Mouse (Mus musculus) forebrain, embryonic 10.5 days (tissue): ENCODE data around the gene Hes1. TPM values are rescaled to one million over a fixed set of nuclear protein-coding genes. Genes with fewer than 3 reads are reported as not detected.

ENCODE experiments used
- DNase-seq: peaks from one replicate; pipeline ENCODE4 v3.0.0-alpha.2; 2017; ENCODE audit warnings: low spot score; ENCODE audit errors: extremely low spot score
- H3K27ac ChIP-seq: fragments of 300-500 bp; sonication (generic); 2 replicates; pipeline ENCODE4 v1.5.1; 2016; ENCODE audit warnings: mild to moderate bottlenecking
- H3K27me3 ChIP-seq: fragments of 300-500 bp; sonication (generic); 2 replicates; pipeline ENCODE4 v1.6.1; 2016; ENCODE audit warnings: mild to moderate bottlenecking; ENCODE audit not compliant: poor library complexity, severe bottlenecking
- H3K36me3 ChIP-seq: fragments of 300-500 bp; sonication (generic); replicated peaks from 2 replicates; pipeline ENCODE4 v1.6.1; 2016; ENCODE audit warnings: mild to moderate bottlenecking, moderate library complexity
- H3K4me1 ChIP-seq: fragments of 300-500 bp; sonication (generic); 2 replicates; pipeline ENCODE4 v1.6.1; 2016
- H3K4me3 ChIP-seq: fragments of 300-500 bp; sonication (generic); 2 replicates; pipeline ENCODE4 v1.5.1; 2016; ENCODE audit warnings: mild to moderate bottlenecking, moderate library complexity
- H3K9me3 ChIP-seq: fragments of 300-500 bp; sonication (generic); 2 replicates; pipeline ENCODE4 v1.6.1; 2016; ENCODE audit warnings: mild to moderate bottlenecking, moderate library complexity
- WGBS: fragments of 180-500 bp; shearing (Covaris S2); methylation state at CpG from one replicate; pipeline ENCODE4 v1.1.7; 2016; 5-methylcytosine and 5-hydroxymethylcytosine counted together
- polyA plus RNA-seq: library from polyadenylated mRNA; unstranded; fragments of >200 nt; fragmentation: Nextera tagmentation; extraction: Ambion mirVana; gene quantifications from 2 replicates; pipeline ENCODE4 v1.2.1, GENCODE M21; 2016

Hes1 gene
- polyA plus RNA-seq, 1 experiment from 2014 or later, result 42.5 TPM

DNA sequence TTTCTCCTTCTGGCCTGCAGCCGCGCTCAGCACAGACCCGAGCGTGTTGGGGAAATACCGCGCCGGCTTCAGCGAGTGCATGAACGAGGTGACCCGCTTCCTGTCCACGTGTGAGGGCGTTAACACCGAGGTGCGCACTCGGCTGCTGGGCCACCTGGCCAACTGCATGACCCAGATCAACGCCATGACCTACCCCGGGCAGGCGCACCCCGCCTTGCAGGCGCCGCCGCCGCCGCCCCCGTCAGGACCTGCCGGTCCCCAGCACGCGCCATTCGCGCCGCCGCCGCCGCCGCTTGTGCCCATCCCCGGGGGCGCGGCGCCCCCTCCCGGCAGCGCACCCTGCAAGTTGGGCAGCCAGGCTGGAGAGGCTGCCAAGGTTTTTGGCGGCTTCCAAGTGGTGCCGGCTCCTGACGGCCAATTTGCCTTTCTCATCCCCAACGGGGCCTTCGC, 2.7 kb downstream of the Hes1 start:
- Histone ChIP-seq H3K27me3 (peaks cover 33% of the 10 kb centered on the region), H3K4me1 (peaks cover 84% of the 10 kb centered on the region), H3K27ac (peak overlapping the region; percentile 99), H3K4me3 (peak overlapping the region; percentile 89), H3K9me3 (no peaks in the 10 kb centered on the region), H3K36me3 (peaks cover 9% of the 10 kb centered on the region)
- peak; percentile 80 for DNase-seq
- under 1% methylated on average over 46 of the region's 46 CpGs for WGBS

DNA sequence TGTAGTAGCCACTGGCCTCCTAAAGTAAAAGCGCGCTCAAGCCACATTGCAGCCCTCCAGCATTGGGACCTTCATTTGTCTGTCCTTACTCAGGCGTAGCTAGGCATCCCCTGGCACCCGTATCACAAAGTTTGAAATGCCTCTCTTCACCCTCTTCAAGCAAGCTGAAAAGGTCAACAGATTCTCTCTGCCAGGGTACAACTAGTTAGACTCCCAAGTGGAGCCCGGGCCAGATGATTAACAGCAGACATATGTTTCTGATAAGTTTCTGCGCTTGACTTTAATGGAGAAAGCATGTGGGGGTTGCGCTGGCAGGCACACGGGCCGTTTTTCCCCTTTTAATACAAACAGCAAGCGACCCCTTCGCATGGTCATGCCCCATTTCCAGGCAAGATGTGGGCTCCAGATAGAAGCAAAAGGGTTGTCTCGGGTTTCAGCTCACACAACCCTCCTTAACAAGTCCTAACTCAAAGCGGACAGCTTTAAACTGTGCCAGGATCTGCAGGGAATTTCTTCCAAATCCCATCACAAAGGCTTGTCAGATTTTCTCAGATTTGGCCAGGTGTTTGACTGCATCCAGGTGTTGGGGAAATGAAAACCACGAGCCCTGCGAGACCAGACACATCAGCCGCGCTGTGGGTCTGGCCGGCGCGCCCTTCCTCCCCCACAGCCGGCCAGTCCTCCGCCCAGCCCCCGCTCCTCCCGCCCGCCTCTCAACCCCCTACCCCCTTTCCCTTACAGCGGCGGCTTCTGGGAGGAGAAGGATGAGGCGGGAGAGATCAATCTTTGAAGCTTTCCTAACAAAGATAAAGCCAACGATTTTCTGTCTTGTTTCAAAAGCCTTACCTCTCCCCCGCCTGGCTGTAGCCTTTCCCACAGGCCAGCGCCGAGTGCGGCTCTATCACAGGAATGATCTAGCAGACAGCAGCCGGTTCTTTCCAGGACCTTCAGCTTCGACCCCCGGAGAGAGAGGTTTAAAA, 4.1 kb downstream of the Hes1 start:
- Histone ChIP-seq H3K9me3 (no peaks in the 10 kb centered on the region), H3K36me3 (peaks cover 9% of the 10 kb centered on the region), H3K4me3 (peak overlapping the region; percentile 89), H3K4me1 (peaks cover 71% of the 10 kb centered on the region), H3K27me3 (peaks cover 38% of the 10 kb centered on the region), H3K27ac (peak overlapping the region; percentile 99)
- under 1% methylated on average over 36 of the region's 36 CpGs for WGBS
- DNase-seq, result peak; percentile 75

DNA sequence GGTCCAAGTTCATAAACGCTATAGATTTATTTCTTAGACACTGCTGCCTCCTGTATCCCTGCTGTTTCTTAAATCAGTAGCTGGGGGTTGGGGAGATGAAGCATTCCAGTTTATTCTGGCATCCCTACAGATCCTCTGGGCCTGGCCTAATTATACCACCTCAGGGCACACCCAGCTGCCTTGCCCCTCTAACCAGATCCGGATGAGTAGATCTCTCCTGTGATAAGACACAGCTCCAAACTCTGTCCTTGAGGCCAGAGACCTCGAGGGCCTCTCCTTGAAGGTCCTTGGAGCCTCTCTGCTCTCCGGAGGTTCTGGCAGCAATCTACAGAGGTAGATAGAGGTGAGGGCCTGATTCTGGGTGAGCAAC, 5.4 kb downstream of the Hes1 start:
- Histone ChIP-seq H3K4me1 (peaks cover 59% of the 10 kb centered on the region), H3K27ac (peak overlapping the region; percentile 92), H3K36me3 (peaks cover 9% of the 10 kb centered on the region), H3K9me3 (no peaks in the 10 kb centered on the region), H3K27me3 (peaks cover 50% of the 10 kb centered on the region), H3K4me3 (peak overlapping the region; percentile 59)
- WGBS, result 1% methylated on average over 4 of the region's 4 CpGs
- DNase-seq, result no peak

DNA sequence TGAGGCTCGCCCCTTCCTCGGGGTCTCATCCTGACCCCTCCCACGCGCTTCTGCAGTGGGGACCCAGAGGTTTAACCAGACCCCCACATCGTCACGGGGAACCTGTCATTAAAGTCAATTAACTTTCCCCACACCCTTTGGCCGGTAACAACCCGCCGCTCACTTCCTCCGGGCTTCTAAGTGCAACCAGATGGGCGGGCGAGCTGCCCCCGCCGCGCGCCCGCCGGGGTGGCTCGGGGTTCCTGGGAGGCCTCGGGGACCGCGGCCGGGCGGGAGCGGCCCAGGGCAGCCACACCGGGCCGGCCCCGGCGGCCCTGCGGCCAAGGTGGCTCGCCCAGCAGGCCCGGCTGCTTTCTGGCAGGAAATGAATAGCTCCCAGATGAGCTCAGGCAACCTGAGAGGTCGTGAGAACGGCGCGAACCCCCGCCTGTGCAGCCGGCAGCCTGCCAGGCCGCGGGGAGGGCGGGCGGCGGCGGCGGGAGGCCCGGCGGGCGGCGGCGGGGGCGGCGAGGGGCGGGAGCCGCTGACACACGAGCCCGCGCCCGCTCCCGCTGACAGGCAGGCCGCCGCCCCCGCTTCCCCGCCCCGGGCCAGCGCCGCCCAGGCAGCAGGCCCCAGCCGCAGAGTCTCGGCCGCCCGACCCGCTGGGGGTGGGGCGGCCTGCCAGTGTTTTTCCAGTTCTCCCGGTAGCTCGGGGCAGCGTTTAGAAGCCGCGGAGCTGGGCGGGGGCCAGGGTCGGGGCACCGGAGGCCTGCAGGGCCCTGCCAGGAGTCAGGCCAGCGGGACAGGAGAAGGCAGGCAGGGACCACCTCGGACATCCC, 6.0 kb downstream of the Hes1 start:
- H3K9me3 ChIP-seq, result no peaks in the 10 kb centered on the region
- H3K27ac ChIP-seq, result peak overlapping the region; percentile 92
- peaks cover 9% of the 10 kb centered on the region for H3K36me3 ChIP-seq
- under 1% methylated on average over 72 of the region's 82 CpGs for WGBS
- H3K27me3 ChIP-seq, result peaks cover 54% of the 10 kb centered on the region
- peaks cover 55% of the 10 kb centered on the region for H3K4me1 ChIP-seq
- peak; percentile 79 for DNase-seq
- peak overlapping the region; percentile 59 for H3K4me3 ChIP-seq

DNA sequence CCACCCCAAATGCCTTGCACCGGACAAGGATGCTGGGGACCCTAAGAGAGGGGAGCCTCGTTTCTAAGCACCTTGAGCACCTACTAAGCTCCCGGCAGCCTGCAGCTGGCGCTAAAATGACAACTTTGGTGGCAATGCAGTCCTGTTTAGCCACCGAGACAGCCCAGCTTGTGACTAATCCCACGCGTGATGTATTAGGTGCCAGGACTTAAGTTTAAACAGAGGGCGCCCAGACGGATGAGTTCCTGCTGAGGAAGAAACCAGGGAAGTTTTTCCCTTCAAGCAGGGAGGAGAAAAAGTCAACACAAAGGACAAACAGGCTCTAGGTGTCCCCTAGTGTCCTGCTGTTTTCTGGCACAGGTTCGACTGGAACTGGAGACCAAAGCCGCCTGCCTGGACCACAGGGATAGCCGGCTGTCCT, 6.6 kb downstream of the Hes1 start:
- Histone ChIP-seq H3K27ac (peak overlapping the region; percentile 92), H3K27me3 (peaks cover 55% of the 10 kb centered on the region), H3K4me1 (peaks cover 55% of the 10 kb centered on the region), H3K4me3 (peak overlapping the region; percentile 59), H3K9me3 (no peaks in the 10 kb centered on the region), H3K36me3 (peaks cover 9% of the 10 kb centered on the region)
- DNase-seq, result no peak
- 3% methylated on average over 12 of the region's 12 CpGs for WGBS

DNA sequence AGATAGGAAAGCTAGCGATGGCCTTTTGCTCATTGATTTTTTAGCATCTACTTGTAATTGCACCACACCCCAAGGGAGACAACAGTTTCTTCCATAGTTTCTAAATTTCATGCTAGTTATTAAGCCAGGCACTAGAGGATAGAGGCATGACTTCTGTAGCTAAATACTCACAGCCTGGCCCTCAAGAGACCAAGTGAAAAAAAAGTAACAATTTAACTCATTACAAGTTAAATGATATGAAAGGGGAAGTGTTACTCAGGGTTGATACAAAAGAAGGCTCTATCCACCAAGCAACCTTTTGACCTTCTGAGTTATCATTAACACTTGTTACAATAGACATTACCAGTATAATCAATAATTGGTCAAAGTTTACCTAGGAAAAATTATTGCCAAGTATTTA, 9.1 kb downstream of the Hes1 start:
- Histone ChIP-seq H3K36me3 (no peaks in the 10 kb centered on the region), H3K4me3 (no peak overlapping the region), H3K27ac (no peak overlapping the region), H3K27me3 (peaks cover 68% of the 10 kb centered on the region), H3K4me1 (peaks cover 33% of the 10 kb centered on the region), H3K9me3 (no peaks in the 10 kb centered on the region)
- no peak for DNase-seq
- WGBS, result 96% methylated on average over 1 of the region's 1 CpGs

DNA sequence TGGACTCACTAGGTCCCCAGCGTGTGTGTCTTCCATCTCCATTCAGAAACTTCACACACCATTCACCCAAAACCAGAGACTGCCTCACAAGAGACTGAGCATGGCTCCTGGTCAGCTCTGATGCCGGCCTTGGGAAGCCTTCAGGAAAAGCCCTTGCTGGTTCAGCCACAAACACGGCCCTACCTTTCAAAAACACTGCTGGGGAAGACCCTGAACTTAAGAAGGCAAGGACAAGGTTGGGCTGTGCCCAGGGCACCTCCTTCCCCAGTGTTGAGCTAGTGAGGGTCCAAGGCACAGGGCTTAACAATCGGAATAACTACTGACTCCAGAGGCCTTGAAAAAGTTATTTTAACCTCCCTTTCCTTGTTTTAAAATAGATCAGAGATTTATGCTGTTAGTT, 17.3 kb downstream of the Hes1 start:
- Histone ChIP-seq H3K27me3 (peaks cover 53% of the 10 kb centered on the region), H3K4me1 (peaks cover 18% of the 10 kb centered on the region), H3K9me3 (no peaks in the 10 kb centered on the region; the same call in 1 of the 2 replicates), H3K4me3 (no peak overlapping the region), H3K27ac (peak overlapping the region; percentile 31; the same call in 1 of the 2 replicates), H3K36me3 (no peaks in the 10 kb centered on the region)
- no peak for DNase-seq
- 77% methylated on average over 4 of the region's 4 CpGs for WGBS

DNA sequence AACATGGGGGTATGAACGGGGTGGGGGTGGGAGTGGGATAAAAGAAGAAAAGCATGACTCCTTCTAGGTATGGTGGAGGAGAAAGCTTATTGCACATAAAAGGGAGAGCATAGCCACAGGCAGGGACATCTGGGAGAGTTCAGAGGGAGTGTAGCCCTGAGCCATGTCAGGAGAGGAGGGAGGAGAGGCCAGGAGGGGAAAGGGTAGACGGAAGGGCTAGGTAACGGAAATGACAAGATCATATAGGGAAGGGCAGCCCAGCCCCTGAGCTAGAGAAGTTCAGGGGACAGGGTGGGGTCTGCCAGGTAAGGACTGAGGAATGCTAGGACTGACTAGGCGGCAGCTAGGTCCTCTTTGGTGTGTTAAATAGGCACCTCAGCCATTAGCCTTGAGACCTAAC, 17.8 kb downstream of the Hes1 start:
- Histone ChIP-seq H3K4me1 (peaks cover 22% of the 10 kb centered on the region), H3K27me3 (peaks cover 49% of the 10 kb centered on the region)

DNA sequence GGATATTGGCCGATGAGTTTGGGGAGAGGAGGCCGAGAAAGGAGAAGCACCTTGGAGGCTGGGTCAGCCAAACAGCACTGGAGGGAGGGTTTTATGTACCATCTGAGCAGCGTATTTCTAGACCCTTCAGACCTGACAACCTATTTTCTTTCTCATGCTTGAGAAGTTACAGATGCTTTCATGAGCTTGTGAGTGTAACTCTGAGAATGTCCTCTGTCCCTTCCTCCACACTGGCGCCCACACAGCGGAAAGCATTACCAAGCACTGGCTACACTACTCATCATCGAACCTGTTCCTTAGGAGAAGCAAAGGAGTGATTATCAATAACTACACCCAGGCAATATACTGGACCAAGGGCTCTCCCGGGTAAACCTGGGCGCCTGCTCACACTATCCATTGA, 18.8 kb downstream of the Hes1 start:
- 94% methylated on average over 8 of the region's 8 CpGs for WGBS
- peaks cover 22% of the 10 kb centered on the region for H3K4me1 ChIP-seq
- H3K27ac ChIP-seq, result no peak overlapping the region
- H3K9me3 ChIP-seq, result no peaks in the 10 kb centered on the region; the same call in 1 of the 2 replicates
- no peak for DNase-seq
- H3K36me3 ChIP-seq, result no peaks in the 10 kb centered on the region
- no peak overlapping the region for H3K4me3 ChIP-seq
- H3K27me3 ChIP-seq, result peaks cover 49% of the 10 kb centered on the region

More for the DNA sequence above, 17.8 kb downstream of the Hes1 start:
- Histone ChIP-seq H3K4me3 (no peak overlapping the region), H3K27ac (no peak overlapping the region), H3K36me3 (no peaks in the 10 kb centered on the region), H3K9me3 (no peaks in the 10 kb centered on the region; the same call in 1 of the 2 replicates)
- 84% methylated on average over 4 of the region's 4 CpGs for WGBS
- DNase-seq, result no peak

DNA sequence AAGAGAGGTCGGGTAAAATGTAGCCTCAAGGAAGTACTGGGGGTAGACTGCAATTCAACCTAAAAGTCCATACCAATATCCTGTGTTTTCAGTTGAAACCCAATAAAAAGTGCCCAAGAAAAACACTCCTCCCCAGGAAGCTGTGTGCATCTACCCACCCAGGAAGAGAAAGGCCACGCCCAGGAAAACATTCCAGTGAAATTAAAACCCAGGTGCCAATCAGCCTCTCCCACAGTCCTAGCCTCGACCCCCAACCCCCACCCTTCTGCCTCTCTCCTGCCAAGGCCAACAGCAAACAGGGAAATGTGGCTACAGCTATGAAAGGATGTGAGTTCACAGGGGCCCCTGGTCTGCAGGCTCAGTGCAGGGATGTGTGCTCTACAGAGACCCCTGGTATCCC, 19.4 kb downstream of the Hes1 start:
- 74% methylated on average over 3 of the region's 3 CpGs for WGBS
- Histone ChIP-seq H3K36me3 (no peaks in the 10 kb centered on the region), H3K4me1 (peaks cover 22% of the 10 kb centered on the region), H3K9me3 (no peaks in the 10 kb centered on the region; the same call in 1 of the 2 replicates), H3K27me3 (peaks cover 46% of the 10 kb centered on the region), H3K27ac (no peak overlapping the region), H3K4me3 (no peak overlapping the region)
- no peak for DNase-seq

DNA sequence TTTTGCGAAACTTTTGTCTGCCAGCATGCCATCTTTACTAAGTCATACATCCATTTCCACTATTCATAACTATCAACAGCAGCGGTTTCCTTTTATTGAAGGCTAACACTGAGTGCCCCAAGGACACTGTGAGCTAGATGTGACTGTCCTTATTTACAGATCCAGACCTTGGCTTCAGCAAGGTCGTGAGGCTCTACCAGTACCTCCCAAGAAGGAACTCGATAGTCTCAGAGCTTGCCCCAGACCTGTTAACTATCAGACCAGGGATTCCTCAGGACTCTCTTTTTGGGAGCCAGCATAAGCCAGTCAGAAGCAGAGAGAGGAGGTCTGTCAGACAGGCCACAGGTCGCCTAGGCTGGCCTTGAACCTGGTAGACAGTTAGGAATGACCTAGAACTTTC, 24.5 kb downstream of the Hes1 start:
- H3K27ac ChIP-seq, result no peak overlapping the region
- H3K27me3 ChIP-seq, result peaks cover 35% of the 10 kb centered on the region
- no peak for DNase-seq
- H3K9me3 ChIP-seq, result no peaks in the 10 kb centered on the region
- no peak overlapping the region for H3K4me3 ChIP-seq
- no peaks in the 10 kb centered on the region for H3K36me3 ChIP-seq
- H3K4me1 ChIP-seq, result peaks cover 9% of the 10 kb centered on the region
- 88% methylated on average over 5 of the region's 5 CpGs for WGBS

DNA sequence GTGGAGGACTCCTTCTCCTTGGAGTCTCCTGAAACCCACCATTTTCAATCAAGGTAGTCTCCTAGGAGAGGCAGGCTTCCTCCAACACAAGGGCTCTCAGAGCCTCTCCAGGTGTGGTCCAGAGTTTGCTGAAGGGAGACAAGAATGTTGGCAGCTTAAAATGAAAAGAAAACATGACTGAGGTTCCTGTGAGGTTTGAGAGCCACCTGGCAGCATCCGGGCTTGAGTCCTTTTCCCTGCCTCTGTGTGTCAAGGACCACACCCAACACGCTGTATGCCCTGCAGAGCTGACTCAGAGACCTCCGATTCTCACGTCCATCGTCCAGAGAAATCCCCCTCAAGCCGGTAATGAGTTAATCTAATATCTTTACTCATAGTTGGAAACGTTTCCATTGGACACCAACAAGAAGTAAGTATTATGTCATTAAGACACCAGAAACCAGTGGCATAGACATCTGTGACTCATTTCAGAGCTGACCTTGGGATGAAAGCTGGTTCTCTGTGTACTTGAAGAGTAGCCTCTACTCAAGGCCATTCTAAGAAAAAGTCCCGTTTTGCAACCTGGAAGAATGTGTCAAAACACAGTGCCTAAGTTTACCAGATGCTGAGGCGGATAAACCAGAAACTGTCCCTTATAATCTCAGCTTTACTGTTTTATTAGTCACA, 26.1 kb downstream of the Hes1 start:
- H3K9me3 ChIP-seq, result no peaks in the 10 kb centered on the region
- H3K4me3 ChIP-seq, result no peak overlapping the region
- H3K27me3 ChIP-seq, result peaks cover 46% of the 10 kb centered on the region
- no peak for DNase-seq
- no peaks in the 10 kb centered on the region for H3K36me3 ChIP-seq
- no peak overlapping the region for H3K27ac ChIP-seq
- 0 out of 2 replicates have a peak, but pooled peaks cover 6% of the 10 kb centered on the region for H3K4me1 ChIP-seq
- 78% methylated on average over 9 of the region's 9 CpGs for WGBS
